Mouse (Mus musculus) frontal cortex, adult 2 months (tissue): ENCODE measurements around the gene Scd4. TPM values are rescaled to one million over a fixed set of nuclear protein-coding genes. Genes with fewer than 3 reads are reported as not detected.

Experiments
- polyA plus RNA-seq: library from polyadenylated mRNA; depleted of rRNA; stranded (reverse); fragments of >200 nt; gene quantifications from 2 replicates; pipeline ENCODE4 v1.2.3, GENCODE M21; 2012; rRNA removed

Scd4 gene
- polyA plus RNA-seq, 1 experiment, result 0.30 TPM

Other genes with a start within 250 kb of the Scd4 start
- 102 and 117 TPM in 2 replicates for gene Chuk, start 225.6 kb upstream of the Scd4 start, polyA plus RNA-seq
- 22.5 and 24.6 TPM in 2 replicates for gene Cwf19l1, start 197.2 kb upstream of the Scd4 start, polyA plus RNA-seq
- 77.2 and 82.6 TPM in 2 replicates for gene Bloc1s2, start 186.6 kb upstream of the Scd4 start, polyA plus RNA-seq
- 0.80 and 0.97 TPM in 2 replicates for gene Pkd2l1, start 140.7 kb upstream of the Scd4 start, polyA plus RNA-seq
- gene Scd3, start 129.8 kb upstream of the Scd4 start, polyA plus RNA-seq, result 3.1 and 3.2 TPM in 2 replicates
- 626 and 656 TPM in 2 replicates for gene Scd2, start 39.4 kb upstream of the Scd4 start, polyA plus RNA-seq
- 111 and 161 TPM in 2 replicates for gene Scd1, start 74.8 kb downstream of the Scd4 start, polyA plus RNA-seq
- gene Wnt8b, start 160.4 kb downstream of the Scd4 start, polyA plus RNA-seq, result 0.04 TPM in 1 of 2 replicates, not detected in the other
- 0.40 and 0.56 TPM in 2 replicates for gene Sec31b, start 212.8 kb downstream of the Scd4 start, polyA plus RNA-seq
- not detected in 2 replicates for gene Gm20538, start 219.7 kb downstream of the Scd4 start, polyA plus RNA-seq
- gene Ndufb8, start 222.3 kb downstream of the Scd4 start, polyA plus RNA-seq, result 501 and 602 TPM in 2 replicates
- gene Hif1an, start 229.8 kb downstream of the Scd4 start, polyA plus RNA-seq, result 25.3 and 26.5 TPM in 2 replicates